Mouse (Mus musculus) heart, adult 2 months (tissue): ENCODE data around the gene Rom1. TPM values are rescaled to one million over a fixed set of nuclear protein-coding genes. Genes with fewer than 3 reads are reported as not detected.
A peak's percentile ranks its signal among the peaks of the same experiment; 100 is the strongest.

Experiments
- DNase-seq, 2 experiments: peaks; one replicate each; pipeline ENCODE4 v3.0.0; 2021
- H3K27ac ChIP-seq: fragments of 200-600 bp; 2 replicates; pipeline ENCODE4 v1.8.1; 2022
- H3K27me3 ChIP-seq: fragments of 200-500 bp; 2 replicates; pipeline ENCODE4 v1.6.1; 2012; ENCODE audit warnings: mild to moderate bottlenecking, low read length, inconsistent platforms, mixed read lengths; ENCODE audit not compliant: control insufficient read depth, insufficient read depth
- H3K36me3 ChIP-seq: fragments of 200-500 bp; 2 replicates; pipeline ENCODE4 v1.6.1; 2012; ENCODE audit warnings: low read length, inconsistent platforms; ENCODE audit not compliant: control insufficient read depth, insufficient read depth
- H3K4me1 ChIP-seq: fragments of 200-500 bp; 2 replicates; pipeline ENCODE4 v1.6.1; 2011; ENCODE audit warnings: low read length; ENCODE audit not compliant: control insufficient read depth, insufficient read depth
- H3K4me3 ChIP-seq: fragments of 200-600 bp; 2 replicates; pipeline ENCODE4 v1.8.1; 2022
- H3K79me2 ChIP-seq: fragments of 200-500 bp; replicated peaks from 2 replicates; pipeline ENCODE4 v1.6.1; 2012; ENCODE audit warnings: mild to moderate bottlenecking, inconsistent platforms, low read length, moderate library complexity, mixed read lengths; ENCODE audit not compliant: control insufficient read depth, insufficient read depth
- H3K9ac ChIP-seq: fragments of 200-500 bp; 2 replicates; pipeline ENCODE4 v1.6.1; 2012; ENCODE audit warnings: low read depth, mild to moderate bottlenecking, control low read depth, inconsistent platforms, low read length, mixed read lengths
- CTCF ChIP-seq: fragments of 200-600 bp; IDR thresholded peaks from 2 replicates; pipeline ENCODE4 v1.8.1; 2022; ENCODE audit warnings: antibody characterized with exemption, mild to moderate bottlenecking, moderate library complexity
- EP300 ChIP-seq: fragments of 200-500 bp; IDR thresholded peaks from 2 replicates; pipeline ENCODE4 v1.6.1; 2011; ENCODE audit warnings: low read depth, low read length, control low read depth; ENCODE audit not compliant: insufficient read depth
- POLR2A ChIP-seq: fragments of 200-500 bp; IDR thresholded peaks from 2 replicates; pipeline ENCODE4 v1.6.1; 2011; ENCODE audit warnings: mild to moderate bottlenecking, low read depth, low read length, control low read depth; ENCODE audit not compliant: insufficient read depth
- WGBS: fragments of 180-500 bp; shearing (Covaris S2); methylation state at CpG from one replicate; pipeline ENCODE4 v1.1.7; 2018; 5-methylcytosine and 5-hydroxymethylcytosine counted together
- intact Hi-C: fragments of 180-260 bp; cut with DNase I; formaldehyde crosslinking; loops from one replicate; pipeline ENCODE4 v1.15.1; 2025
- polyA plus RNA-seq: library from polyadenylated mRNA; depleted of rRNA; stranded (reverse); fragments of >200 nt; gene quantifications from 2 replicates; pipeline ENCODE4 v1.2.3, GENCODE M21; 2012
- total RNA-seq, 2 experiments: library from RNA; stranded (reverse); gene quantifications; 2 replicates each; pipeline ENCODE4 v1.2.3; 2021

Rom1 gene
- total and polyA plus RNA-seq, 3 experiments: 21.8 to 30.7 (median 23.1) TPM

GRCm38 (mm10) chr19:8941136-8941514, 12.0 kb upstream of the Rom1 start:
- H3K79me2 ChIP-seq: 0 out of 2 replicates have a peak, but pooled peaks cover 2% of the 10 kb centered on the region
- H3K9ac ChIP-seq: peak overlapping the region; percentile 27
- H3K36me3 ChIP-seq: peaks cover 11% of the 10 kb centered on the region
- H3K27me3 ChIP-seq: no peaks in the 10 kb centered on the region
- 49% methylated on average over 10 of the region's 10 CpGs for WGBS
- H3K4me1 ChIP-seq: peaks cover 6% of the 10 kb centered on the region
- TF ChIP-seq POLR2A: no peak
- no peak for TF ChIP-seq CTCF
- no peak for TF ChIP-seq EP300
- peak overlapping the region; percentile 97 for H3K4me3 ChIP-seq
- peak overlapping the region; percentile 92 for H3K27ac ChIP-seq
- intact Hi-C loops: loop anchor here (1.0 kb wide), 2 partner anchors 12 kb away; partner anchors contain the start of genes Eml3, Rom1 and Tut1
- no peak for DNase-seq

- no peak for DNase-seq
- no peak overlapping the region for H3K4me3 ChIP-seq
- H3K79me2 ChIP-seq: 0 out of 2 replicates have a peak, but pooled peaks cover 2% of the 10 kb centered on the region
- intact Hi-C loops: loop anchor here (1.0 kb wide), 2 partner anchors 11 to 13 kb away; partner anchors contain the start of genes Eml3, Rom1 and Tut1
- H3K27ac ChIP-seq: no peak overlapping the region
- no peak for TF ChIP-seq EP300
- no peak for TF ChIP-seq CTCF
- no peak for TF ChIP-seq POLR2A
- peaks cover 11% of the 10 kb centered on the region for H3K36me3 ChIP-seq
- H3K4me1 ChIP-seq: peaks cover 6% of the 10 kb centered on the region
- H3K9ac ChIP-seq: no peak overlapping the region
- no peaks in the 10 kb centered on the region for H3K27me3 ChIP-seq
- 86% methylated on average over 15 of the region's 15 CpGs for WGBS
Measured at GRCm38 (mm10) chr19:8940526-8941133, 11.5 kb upstream of the Rom1 start.

GRCm38 (mm10) chr19:8936736-8937135, 7.6 kb upstream of the Rom1 start:
- Histone ChIP-seq H3K36me3 (no peaks in the 10 kb centered on the region), H3K27ac (no peak overlapping the region), H3K9ac (no peak overlapping the region), H3K27me3 (no peaks in the 10 kb centered on the region), H3K79me2 (no peaks in the 10 kb centered on the region), H3K4me1 (peaks cover 1% of the 10 kb centered on the region; the same call in 1 of the 2 replicates), H3K4me3 (no peak overlapping the region)
- intact Hi-C loops: no loop called here
- DNase-seq: no peak
- TF ChIP-seq POLR2A (no peak), EP300 (no peak), CTCF (no peak)
- WGBS: 83% methylated on average over 2 of the region's 2 CpGs

- intact Hi-C loops: no loop called here
- H3K9ac ChIP-seq: no peak overlapping the region
- DNase-seq: no peak
- 85% methylated on average over 7 of the region's 7 CpGs for WGBS
- H3K27ac ChIP-seq: no peak overlapping the region; the same call in 1 of the 2 replicates
- no peaks in the 10 kb centered on the region for H3K36me3 ChIP-seq
- no peaks in the 10 kb centered on the region for H3K79me2 ChIP-seq
- H3K27me3 ChIP-seq: no peaks in the 10 kb centered on the region
- H3K4me3 ChIP-seq: no peak overlapping the region
- no peak for TF ChIP-seq EP300
- no peak for TF ChIP-seq CTCF
- no peak for TF ChIP-seq POLR2A
- no peaks in the 10 kb centered on the region; the same call in 1 of the 2 replicates for H3K4me1 ChIP-seq
Measured at GRCm38 (mm10) chr19:8930771-8931170, 1.6 kb upstream of the Rom1 start.

GRCm38 (mm10) chr19:8930117-8930516, 961 bp upstream of the Rom1 start:
- TF ChIP-seq POLR2A (no peak), CTCF (no peak), EP300 (no peak)
- no peaks in the 10 kb centered on the region for H3K27me3 ChIP-seq
- H3K27ac ChIP-seq: peak overlapping the region; percentile 83
- 8% methylated on average over 11 of the region's 11 CpGs for WGBS
- no peaks in the 10 kb centered on the region for H3K79me2 ChIP-seq
- peak overlapping the region; percentile 66 for H3K4me3 ChIP-seq
- H3K36me3 ChIP-seq: no peaks in the 10 kb centered on the region
- DNase-seq: no peak
- intact Hi-C loops: no loop called here
- peak overlapping the region; percentile 87 for H3K9ac ChIP-seq
- no peaks in the 10 kb centered on the region; the same call in 1 of the 2 replicates for H3K4me1 ChIP-seq

GRCm38 (mm10) chr19:8928689-8929223, 400 bp downstream of the Rom1 start:
- 20% methylated on average over 16 of the region's 16 CpGs for WGBS
- Histone ChIP-seq H3K9ac (peak overlapping the region; percentile 87), H3K27me3 (no peaks in the 10 kb centered on the region), H3K4me3 (peak overlapping the region; percentile 66), H3K36me3 (no peaks in the 10 kb centered on the region), H3K79me2 (no peaks in the 10 kb centered on the region), H3K27ac (peak overlapping the region; percentile 83), H3K4me1 (no peaks in the 10 kb centered on the region; the same call in 1 of the 2 replicates)
- TF ChIP-seq CTCF (no peak), EP300 (no peak), POLR2A (no peak)
- no peak for DNase-seq
- intact Hi-C loops: loop anchor here (1.0 kb wide), 1 partner anchor 13 kb away; the partner anchor contains the start of gene Mta2
